Mouse (Mus musculus) retina, adult 2 months (tissue): ENCODE data around the gene Ctso.
A peak's percentile ranks its signal among the peaks of the same experiment; 100 is the strongest.

Source experiments
- DNase-seq: peaks from one replicate; pipeline ENCODE4 v3.0.0-alpha.2; 2012; ENCODE audit warnings: low read depth, low spot score

Ctso gene

GRCm38 (mm10) chr3:81932141-81933101 is at the start of gene Ctso:
Ctso (plus strand) TSS chr3:81932601.
- peak; percentile 59 for DNase-seq

DNA sequence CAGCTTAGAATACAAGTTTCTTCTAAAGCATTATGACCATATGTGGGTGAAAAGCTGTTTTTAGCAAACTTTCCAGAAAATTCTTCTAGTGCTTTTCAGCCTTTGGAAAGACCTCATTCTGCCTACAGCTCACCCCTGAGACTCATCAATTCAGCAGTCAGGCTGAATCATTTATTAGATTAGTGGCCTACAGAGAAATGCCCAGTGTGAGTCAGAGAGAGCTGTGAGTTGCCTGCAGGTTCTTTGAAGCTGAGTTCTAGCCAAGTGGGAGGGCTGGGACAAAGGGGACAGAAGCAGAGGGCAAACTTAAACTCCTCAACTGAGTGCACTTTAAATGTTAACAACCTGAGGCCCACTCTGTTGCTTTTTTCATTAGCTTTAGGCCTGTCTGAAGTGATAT is 48.5 kb upstream of the Ctso start:
- no peak for DNase-seq

GRCm38 (mm10) chr3:81885566-81885965 is 46.8 kb upstream of the Ctso start:
- DNase-seq, result no peak

DNA sequence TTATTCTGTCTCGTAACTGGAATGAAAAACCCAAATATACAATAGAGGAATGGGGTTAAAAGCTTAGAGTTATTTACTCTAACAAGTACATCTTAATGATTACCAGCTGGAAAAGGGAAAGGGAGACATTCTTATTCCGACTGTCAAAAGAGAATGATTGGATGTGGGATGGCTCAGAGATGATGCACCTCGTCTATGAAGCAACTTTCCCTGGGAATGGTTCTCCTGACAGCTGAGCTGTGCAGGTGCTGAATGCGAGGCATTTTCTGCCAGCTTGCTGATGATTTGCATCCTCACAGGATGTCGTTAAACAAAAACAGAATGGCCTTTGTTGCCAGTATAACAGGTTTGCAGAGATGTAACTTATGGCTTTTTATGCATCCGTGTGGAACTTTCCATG is 43.3 kb upstream of the Ctso start:
- no peak for DNase-seq

GRCm38 (mm10) chr3:81910286-81911036 is 21.9 kb upstream of the Ctso start:
- DNase-seq, result no peak

DNA sequence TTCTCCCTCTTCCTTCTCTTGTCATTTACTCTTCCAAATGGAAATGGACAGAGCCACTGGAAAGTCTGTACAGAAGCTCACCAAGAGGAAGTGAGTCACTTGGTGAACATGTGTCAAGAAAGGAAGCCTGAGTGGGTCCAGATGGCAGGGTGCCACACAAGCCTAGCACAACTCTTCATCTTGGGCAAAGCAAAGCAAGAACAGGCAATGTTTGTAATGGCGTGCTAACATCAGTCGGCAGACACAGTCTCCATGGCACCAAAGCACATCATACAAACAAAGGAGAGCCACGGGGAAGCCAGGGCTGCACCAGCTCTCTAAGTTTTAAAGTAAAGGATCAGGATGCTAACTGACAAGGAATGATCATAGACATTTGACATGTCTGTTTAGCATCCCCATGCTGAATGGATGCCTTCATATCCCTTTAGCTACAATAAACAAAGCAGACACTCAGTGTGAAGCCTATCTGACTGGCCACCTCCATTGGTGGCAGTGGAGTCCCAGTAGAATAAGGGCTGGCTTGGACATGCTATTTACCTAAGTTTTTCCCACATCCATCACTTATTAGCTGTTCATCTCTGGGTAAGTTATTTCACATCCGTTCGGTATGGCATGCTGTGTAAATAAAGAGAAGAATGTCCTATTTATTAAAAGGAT is 16.2 kb upstream of the Ctso start:
- no peak for DNase-seq

- no peak for DNase-seq
Observed at GRCm38 (mm10) chr3:81917354-81917935, 15.0 kb upstream of the Ctso start.

DNA sequence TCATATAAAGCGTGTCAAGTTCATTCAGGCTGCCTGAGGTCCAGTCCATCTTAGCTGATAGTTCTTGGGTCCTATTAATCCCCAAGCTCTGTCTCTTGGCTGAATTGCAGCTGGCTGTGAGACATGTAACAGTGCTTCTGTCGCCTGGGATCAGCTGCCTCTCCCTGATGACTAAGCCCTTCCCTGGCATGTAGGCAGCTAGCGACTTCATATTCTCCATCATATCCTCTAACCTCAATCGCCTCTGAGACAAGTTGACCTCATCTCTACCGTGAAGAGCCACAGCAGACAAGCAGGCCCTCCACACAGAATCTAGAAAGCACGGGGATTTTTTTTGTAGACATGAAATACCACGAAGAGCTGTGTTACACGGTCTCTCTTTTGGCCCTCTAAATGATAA is 14.2 kb upstream of the Ctso start:
- DNase-seq, result no peak

GRCm38 (mm10) chr3:81919681-81920080 is 12.7 kb upstream of the Ctso start:
- no peak for DNase-seq

DNA sequence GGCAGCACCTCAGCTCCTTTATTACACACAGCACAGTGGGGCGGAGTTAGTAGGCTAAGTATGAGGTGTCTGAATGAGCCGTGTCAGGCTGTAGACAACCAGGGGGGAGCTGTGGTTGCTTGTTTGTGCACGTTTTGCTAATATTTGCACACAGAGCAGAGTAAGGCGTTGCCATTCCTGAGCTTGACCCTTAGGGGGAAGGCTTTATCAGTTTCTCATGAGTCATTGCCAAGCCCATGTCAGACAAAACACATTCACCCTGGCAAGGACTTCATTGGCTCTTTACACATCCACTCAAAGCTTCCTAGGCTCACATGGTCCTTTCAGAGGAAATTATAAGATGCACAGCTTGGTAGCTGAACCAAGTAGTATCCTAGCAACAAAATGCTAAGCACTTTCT is 9.5 kb upstream of the Ctso start:
- DNase-seq, result no peak

DNA sequence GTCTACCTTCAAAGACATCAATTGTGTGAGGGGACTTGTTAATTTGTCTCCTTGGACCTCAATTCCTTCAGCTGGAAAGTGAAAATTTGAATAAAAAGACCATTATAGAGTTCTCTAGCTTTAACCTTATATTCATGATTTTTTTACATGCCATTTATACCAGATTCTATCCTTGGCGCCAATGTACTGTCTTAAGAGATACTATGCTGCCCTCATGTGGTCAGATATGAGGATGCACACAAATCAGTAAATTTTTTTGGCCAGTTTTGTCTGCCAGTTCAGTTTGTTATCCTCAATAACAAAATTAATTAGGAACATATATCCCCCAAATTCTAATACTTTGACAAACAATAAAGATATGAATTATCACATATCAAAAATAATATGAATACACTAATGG is 7.5 kb upstream of the Ctso start:
- no peak for DNase-seq

- no peak for DNase-seq
Observed at GRCm38 (mm10) chr3:81925856-81926255, 6.5 kb upstream of the Ctso start.

DNA sequence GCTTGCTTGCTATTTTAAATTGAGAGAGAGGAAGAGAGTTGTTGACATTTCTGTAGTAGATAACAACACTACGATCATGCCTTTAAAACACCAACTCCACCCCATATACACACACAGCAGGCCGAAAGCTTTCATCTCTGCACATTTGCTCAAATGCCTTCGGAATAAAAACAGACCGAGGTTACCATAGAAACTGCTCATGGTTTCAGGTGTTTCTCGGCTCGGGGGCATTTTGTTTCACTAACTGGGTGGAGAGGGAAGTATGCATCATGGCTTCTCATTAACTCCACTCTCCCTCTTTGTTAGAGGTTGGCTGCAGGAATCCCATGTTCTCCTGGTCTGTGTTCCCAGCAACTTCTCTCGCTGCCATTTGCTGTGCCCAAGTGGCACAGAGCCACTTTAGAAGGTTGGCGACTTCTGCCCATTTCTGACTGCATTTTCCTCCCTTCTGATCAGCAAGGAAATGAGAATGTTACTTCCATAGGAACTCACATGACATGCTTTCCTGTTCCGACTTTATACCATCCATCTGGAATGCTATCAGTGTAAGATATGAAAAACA is 5.6 kb upstream of the Ctso start:
- no peak for DNase-seq

DNA sequence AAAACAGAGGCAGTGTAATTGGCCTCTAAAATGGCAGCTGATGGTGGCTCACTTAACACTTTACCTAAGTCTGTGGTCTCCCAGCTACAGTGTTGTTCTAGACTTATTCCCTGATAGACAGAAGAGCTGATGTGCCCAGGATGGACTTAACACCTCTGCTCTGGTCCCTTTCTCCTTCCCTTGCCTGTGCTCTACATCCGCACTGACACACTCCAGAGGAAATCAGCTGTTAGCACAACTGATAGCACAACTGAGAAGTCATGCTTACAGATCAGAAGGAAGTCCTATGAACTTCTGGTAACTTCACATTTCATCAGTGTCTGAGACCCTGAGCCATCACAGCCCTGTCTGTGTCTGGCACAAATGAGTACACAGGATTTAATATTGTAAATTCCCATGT is 3.3 kb upstream of the Ctso start:
- DNase-seq, result no peak

- no peak for DNase-seq
Observed at GRCm38 (mm10) chr3:81931695-81932094, 706 bp upstream of the Ctso start.

DNA sequence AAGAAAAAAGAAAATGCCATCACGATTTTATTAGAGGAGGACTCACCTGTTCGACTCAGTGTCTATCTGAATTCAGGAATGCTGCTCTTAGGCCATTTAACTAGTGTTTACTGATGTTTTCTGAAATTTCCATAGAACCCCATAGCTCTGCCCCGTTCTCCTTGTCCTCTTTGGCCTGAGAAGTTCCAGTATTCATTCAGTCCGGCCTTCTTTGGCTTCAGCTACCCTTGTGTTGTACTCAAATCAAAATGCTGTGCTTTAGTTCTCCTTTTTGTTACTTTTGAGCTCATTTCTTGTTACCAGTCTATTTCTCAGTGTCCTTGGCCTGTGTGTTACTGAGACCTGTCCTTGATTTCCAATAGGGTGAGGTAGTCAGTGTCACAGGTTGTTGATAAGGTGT is 947 bp downstream of the Ctso start:
- no peak for DNase-seq

GRCm38 (mm10) chr3:81938924-81939323 is 6.5 kb downstream of the Ctso start:
- no peak for DNase-seq

DNA sequence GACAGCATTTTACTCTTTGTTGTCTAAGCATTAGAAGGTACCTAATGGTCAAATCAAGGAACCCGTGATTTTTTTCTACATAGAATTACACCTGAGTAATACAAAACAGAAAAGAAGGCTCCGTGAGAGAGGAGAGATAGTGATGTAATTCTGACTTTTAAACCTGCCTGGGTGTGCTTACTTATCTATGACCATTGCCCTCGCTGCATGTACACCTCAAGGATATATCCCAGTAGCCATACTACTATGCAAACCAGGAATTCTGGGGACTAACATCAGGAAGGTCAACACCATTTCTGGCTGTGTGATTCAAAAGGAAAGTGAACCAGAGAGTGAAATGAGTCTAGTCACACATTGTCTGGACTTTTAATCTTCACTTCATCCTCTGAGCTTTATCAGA is 9.9 kb downstream of the Ctso start:
- no peak for DNase-seq

DNA sequence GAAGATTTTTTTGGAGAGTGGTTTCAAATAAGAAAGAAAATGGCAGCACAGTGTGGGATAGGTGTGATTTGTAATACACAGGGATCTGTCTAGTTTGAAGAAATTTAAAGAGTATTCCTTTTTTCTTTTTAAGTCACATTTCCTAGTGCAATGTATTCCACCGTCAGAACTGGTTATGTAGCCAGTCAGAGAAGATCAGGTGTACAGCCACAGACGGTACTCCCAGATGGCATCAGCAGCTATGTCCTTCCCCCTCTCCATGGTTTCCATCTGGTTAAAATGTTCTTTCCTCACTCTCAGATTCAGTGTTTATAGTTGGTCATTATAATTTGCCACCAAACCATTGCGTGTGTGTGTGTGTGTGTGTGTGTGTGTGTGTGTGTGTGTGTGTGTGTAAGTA is 10.7 kb downstream of the Ctso start:
- no peak for DNase-seq

- DNase-seq, result no peak
Observed at GRCm38 (mm10) chr3:81944851-81945393, 12.5 kb downstream of the Ctso start.

- no peak for DNase-seq
Observed at GRCm38 (mm10) chr3:81949048-81949447, 16.6 kb downstream of the Ctso start.
